18 mouse cellular contexts compared by ENCODE assay signal in the genomic region with DNA sequence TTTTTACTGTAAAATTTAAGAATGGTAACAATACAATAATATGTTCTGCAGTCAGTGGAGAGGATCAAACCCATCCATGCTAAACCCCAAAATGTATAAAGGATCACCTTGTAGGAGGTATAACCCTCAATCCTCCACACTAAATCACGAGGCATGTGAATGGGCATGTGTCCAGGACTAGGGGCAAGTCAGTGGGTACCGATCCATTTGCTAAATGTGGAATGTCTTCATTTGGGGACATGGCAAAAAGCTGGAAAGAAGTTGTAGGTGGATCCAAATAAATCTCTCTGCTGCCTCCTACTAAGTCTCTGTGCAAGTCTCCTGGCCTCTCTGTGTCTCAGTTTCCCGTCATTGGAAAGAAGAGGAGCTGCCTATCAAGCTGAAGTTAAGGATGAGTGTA. TPM values are rescaled to one million over a fixed set of nuclear protein-coding genes. Genes with fewer than 3 reads are reported as not detected.
A peak's percentile ranks its signal among the peaks of the same experiment; 100 is the strongest.
DNase-seq lines count a peak whose midpoint lies in the region; ATAC-seq lines count a peak whose summit lies in the region.
"Had no signal": no experiment of that assay in that cellular context is flagged by ENCODE, and none has a peak within 500 bp of the region (broad histone marks: within the 10 kb centered on the region; RNA-seq: fewer than 3 reads in every experiment).

No protein-coding gene starts in this region.

- no peak for ATAC-seq in intestine, embryonic 16.5 days
- ATAC-seq: forebrain, embryonic 13.5 days; forebrain, embryonic 15.5 days; forebrain, postnatal 0 days had no signal

- H3K36me3 ChIP-seq in intestine, embryonic 16.5 days (ENCODE audit: control insufficient read depth, insufficient read depth, low read length): no peaks in the 10 kb centered on the region
- H3K36me3 ChIP-seq: embryonic facial prominence, embryonic 10.5 days; embryonic facial prominence, embryonic 12.5 days; forebrain, embryonic 15.5 days had no signal

- H3K9me3 ChIP-seq in intestine, embryonic 16.5 days (ENCODE audit: control insufficient read depth, low read length): no peaks in the 10 kb centered on the region
- H3K9me3 ChIP-seq: embryonic facial prominence, embryonic 10.5 days; embryonic facial prominence, embryonic 12.5 days; forebrain, embryonic 13.5 days; forebrain, embryonic 15.5 days had no signal

- no peak overlapping the region for H3K4me3 ChIP-seq in intestine, embryonic 16.5 days (ENCODE audit: low read length)
- H3K4me3 ChIP-seq: embryonic facial prominence, embryonic 10.5 days; embryonic facial prominence, embryonic 12.5 days; forebrain, embryonic 13.5 days; forebrain, embryonic 15.5 days had no signal

- H3K4me1 ChIP-seq in intestine, embryonic 16.5 days (ENCODE audit: control insufficient read depth, insufficient read depth, low read length): no peaks in the 10 kb centered on the region
- H3K4me1 ChIP-seq: embryonic facial prominence, embryonic 10.5 days; embryonic facial prominence, embryonic 12.5 days; forebrain, embryonic 13.5 days; forebrain, embryonic 15.5 days had no signal

- DNase-seq in frontal cortex, postnatal 36 days (ENCODE audit: low spot score in 2 of 2): peak; percentile 12 to 40
- DNase-seq in frontal cortex, postnatal 25 days (ENCODE audit: low spot score in 2 of 2): no peak
- peak; percentile 29 for DNase-seq in brain, adult 2 months (ENCODE audit: low read depth, low spot score)
- DNase-seq in telencephalon, adult 2 months (ENCODE audit: low read depth, low spot score): peak; percentile 18
- DNase-seq: adrenal gland, adult 2 months; adrenal gland, postnatal 10 days; adrenal gland, postnatal 25 days; cerebellum, adult 11-12 months; cerebellum, adult 2 months; cerebellum, adult 9-10 months; cerebellum, postnatal 25 days; forebrain, postnatal 0 days had no signal

- no peak overlapping the region for H3K9ac ChIP-seq in intestine, embryonic 16.5 days (ENCODE audit: low read depth, low read length)
- H3K9ac ChIP-seq: embryonic facial prominence, embryonic 12.5 days; forebrain, embryonic 13.5 days; forebrain, embryonic 15.5 days; forebrain, postnatal 0 days had no signal

- 86% methylated on average over 3 of the region's 3 CpGs for WGBS in intestine, embryonic 16.5 days

- H3K4me2 ChIP-seq in intestine, embryonic 16.5 days (ENCODE audit: low read depth, low read length): no peak overlapping the region
- H3K4me2 ChIP-seq: embryonic facial prominence, embryonic 12.5 days; forebrain, embryonic 13.5 days; forebrain, embryonic 15.5 days had no signal

- H3K27me3 ChIP-seq in intestine, embryonic 16.5 days (replicated peaks; ENCODE audit: control insufficient read depth, insufficient read depth, low read length): no peaks in the 10 kb centered on the region
- H3K27me3 ChIP-seq: embryonic facial prominence, embryonic 12.5 days; forebrain, embryonic 13.5 days; forebrain, embryonic 15.5 days had no signal

- no peak overlapping the region for H3K27ac ChIP-seq in intestine, embryonic 16.5 days (ENCODE audit: low read length)
- H3K27ac ChIP-seq: embryonic facial prominence, embryonic 10.5 days; embryonic facial prominence, embryonic 12.5 days; forebrain, embryonic 13.5 days; forebrain, embryonic 15.5 days had no signal

RNA-seq across cellular contexts. Expression of gene Fat3, which starts 39.6 kb away (rescaled TPM):
- polyA plus RNA-seq in intestine, embryonic 16.5 days (2015; fragmentation: Nextera tagmentation; extraction: Ambion mirVana): 0.23 and 0.44 TPM in 2 replicates
- polyA plus RNA-seq: C2C12 had no signal

Comparison
In these comparisons a context has a peak if more than half of its experiments do, and no peak if none do; other contexts are left out.
1. DNase-seq: peak in frontal cortex, postnatal 36 days (2 of 2), brain, adult 2 months (single experiment) and telencephalon, adult 2 months (single experiment); none in frontal cortex, postnatal 25 days (0 of 2).